Mouse (Mus musculus) T-helper 17 cell (primary cell): ENCODE results near the gene Apba2.

Experiments
- in situ Hi-C, 2 experiments: fragments of 300-600 bp; cut with MboI, MseI; formaldehyde crosslinking; loops; 1 replicate in 1 of 2; 2 replicates in 1 of 2; pipeline ENCODE4 v1.15.1; 2025; ENCODE audit warnings: high pct_unique_total_duplicates in 2 of 2

Gene Apba2

DNA sequence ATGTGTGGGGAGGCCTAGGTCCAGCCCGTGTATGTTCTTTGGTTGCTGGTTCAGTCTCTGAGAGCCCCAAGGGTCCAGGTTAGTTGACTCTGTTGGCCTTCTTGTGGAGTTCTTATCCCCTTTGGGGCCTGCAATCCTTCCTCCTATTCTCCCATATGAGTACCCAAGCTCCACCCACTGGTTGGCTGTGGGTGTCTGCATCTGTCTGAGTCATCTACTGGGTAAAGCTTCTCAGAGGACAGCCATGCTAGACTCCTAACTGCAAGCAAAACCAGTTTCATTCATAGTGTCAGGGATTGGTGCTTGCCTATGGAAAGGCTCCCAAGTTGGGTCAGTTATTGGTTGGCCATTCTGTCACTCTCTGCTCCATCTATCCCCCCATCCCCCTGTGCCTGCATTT, 29.8 kb downstream of the Apba2 start:
- in situ Hi-C loops = loop anchor here in 1 of 2 experiments (10.0 kb wide), 1 partner anchor 1666 kb away; no protein-coding TSS in a partner anchor

- in situ Hi-C loops = loop anchor here in 1 of 2 experiments (10.0 kb wide), 1 partner anchor 1669 kb away; no protein-coding TSS in a partner anchor
Measured at GRCm38 (mm10) chr7:64533374-64533773, 31.9 kb downstream of the Apba2 start.

- in situ Hi-C loops = loop anchor here in 1 of 2 experiments (10.0 kb wide), 1 partner anchor 1670 kb away; no protein-coding TSS in a partner anchor
Measured at GRCm38 (mm10) chr7:64535269-64535668, 33.8 kb downstream of the Apba2 start.

DNA sequence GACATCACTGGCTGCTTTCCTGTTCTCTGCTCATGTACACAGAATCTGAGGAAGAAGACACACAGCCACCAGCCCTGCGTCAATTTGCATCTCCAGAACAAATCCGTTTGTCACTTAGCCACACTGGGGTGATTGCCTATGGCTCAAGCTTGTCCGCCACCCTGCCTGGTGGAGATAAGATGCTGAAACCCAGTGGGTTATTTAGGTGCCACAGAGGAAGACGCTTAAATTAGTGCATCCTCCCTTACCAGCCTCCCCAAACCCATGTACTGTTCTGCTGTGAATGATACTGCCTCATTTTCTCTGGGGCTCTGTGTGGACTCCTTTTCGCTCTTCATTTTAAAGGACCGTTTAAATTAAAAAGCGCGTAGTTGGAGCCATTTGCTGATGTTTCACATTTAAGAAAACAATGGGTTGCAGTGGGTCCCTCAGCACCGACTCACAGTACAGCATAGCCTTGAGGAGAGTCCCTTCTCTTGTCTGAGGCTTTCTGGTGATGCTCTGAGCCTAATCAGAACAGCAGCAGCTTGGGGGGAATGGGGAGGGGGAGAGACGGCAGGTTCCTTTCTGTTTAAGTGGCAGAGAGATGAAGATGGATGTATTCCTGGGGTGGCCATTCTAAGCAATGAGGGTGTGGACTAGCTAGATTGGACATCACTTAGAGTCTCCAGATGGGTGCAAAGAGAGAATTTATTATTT, 38.1 kb downstream of the Apba2 start:
- in situ Hi-C loops = loop anchor here in 1 of 2 experiments (10.0 kb wide), 1 partner anchor 1675 kb away; no protein-coding TSS in a partner anchor

DNA sequence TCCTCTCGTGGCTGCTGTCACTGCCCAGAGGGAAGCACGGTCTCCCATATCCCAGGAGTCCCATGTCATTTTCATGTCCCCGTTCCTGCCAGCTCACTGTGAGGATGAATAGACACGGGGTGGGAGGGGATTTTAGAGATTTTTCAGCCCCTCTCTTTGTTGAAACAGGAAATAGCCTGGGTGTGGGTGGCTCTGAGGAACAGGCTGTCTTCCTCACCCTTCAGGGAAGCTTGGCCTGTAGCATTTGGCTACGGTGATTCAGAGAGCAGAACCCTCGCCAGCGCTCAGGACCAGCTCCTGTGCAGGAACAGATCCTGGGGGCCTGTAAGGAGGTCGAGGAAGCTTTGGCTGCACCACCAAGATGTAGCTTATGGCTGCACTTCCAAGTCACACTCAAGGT, 45.3 kb downstream of the Apba2 start:
- in situ Hi-C loops = no loop called here

DNA sequence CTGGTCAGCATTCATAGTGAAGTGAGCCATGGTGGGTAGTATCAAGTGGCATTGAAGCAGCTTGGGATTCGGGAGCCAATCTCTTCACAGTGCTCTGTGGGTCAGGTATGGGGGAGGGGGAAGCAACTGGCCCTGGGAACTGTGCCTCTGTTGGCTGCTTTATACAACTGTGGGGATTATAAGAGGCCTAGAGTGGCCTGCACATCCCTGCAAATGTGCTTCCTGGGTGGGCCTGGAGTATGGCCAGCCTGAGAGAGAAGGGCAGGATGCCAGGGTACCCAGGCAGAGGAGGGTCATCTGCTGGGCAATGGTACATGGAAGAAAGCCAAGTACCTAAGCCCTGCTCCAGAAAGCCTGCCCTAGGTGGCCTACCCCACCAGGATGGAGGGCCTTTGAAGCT, 49.4 kb downstream of the Apba2 start:
- in situ Hi-C loops = no loop called here

DNA sequence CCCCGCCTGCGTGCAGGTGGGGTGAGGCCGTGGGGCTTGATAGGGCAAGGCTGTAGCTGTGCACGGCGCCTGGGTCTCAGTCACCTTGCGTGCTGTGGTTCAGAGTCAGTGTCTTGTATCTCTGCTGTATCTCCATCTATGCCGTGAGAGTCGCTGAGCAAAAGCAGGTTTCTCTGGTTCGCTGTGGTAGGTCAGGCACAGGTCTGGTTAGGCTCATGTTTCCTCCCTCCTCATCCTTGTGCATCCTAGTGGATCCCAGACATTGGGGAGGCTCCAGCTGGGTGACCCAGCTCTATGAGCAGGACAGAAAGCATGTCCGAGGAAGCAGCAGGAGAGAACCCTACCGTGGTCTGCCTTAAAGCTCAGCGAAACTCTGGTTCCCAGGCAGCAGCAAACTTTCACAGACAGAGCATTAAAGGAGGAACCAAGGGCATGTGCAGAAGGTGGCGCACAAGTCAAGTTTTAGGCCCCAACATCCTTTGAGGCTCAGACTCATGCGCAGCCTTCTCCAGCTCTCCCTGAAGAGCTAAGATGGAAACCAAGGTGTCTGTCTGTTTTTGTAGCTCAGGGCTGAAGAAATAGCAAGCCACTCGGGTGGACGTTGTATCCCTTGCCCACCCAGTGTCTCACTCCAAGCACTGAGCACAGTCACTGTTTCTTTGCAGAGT, 51.2 kb downstream of the Apba2 start:
- in situ Hi-C loops = no loop called here

GRCm38 (mm10) chr7:64561711-64562498, 60.4 kb downstream of the Apba2 start:
- in situ Hi-C loops = no loop called here

DNA sequence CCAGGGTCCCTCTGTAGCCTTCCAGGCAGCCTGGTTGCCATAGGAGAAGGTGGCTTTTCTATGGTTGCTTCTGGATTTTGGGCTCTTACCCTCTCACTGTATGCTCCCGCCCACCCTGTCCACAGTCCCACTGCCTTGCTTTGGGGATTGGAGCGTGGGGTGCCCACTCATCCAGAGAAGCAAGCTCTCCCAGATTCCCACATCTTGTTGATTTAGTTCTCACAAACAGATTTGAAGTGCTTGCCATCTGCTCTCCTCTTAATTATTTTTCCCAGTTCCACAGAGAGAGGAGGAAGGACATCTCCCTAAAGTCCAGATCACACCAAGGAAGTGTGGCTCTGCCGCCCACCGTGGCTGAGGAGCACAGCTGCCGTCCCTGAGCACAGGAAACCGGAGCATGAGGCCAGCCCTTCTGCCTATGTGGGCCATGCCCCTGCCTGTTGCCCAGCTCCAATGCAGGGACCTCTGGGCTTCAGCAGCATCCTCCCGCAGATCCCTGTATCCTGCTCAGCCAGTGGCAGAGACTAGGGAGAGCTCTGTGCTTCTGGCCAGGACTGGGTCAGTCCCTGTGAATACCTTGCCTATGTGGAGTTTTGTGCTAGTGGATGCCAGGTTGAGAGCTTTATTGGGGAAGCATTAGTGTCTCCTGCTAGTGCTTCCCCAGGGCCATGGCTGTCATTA, 63.5 kb downstream of the Apba2 start:
- in situ Hi-C loops = no loop called here

- in situ Hi-C loops = no loop called here
Measured at GRCm38 (mm10) chr7:64566371-64567243, 65.1 kb downstream of the Apba2 start.

GRCm38 (mm10) chr7:64568722-64569121, 67.2 kb downstream of the Apba2 start:
- in situ Hi-C loops = no loop called here

- in situ Hi-C loops = no loop called here
Measured at GRCm38 (mm10) chr7:64569676-64570075, 68.2 kb downstream of the Apba2 start.

DNA sequence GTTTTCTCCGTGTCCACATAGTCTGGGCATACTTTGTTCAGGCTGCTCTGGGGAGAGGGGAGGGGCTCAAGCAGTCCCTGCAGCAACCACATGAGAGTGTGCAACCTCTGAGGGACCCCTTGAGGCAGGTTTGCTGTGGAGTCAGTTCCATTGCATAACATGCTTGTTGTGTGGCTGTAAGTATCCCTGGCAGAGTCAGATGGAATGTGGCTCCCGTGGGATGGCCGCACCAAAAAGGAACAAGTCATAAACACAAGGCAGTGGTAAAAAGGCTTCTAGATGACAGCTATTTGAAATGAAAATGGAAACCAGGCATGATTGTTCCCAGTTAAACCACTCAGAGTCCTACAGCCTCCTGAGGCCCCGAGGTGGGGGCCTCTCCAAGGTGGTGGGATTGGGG, 69.4 kb downstream of the Apba2 start:
- in situ Hi-C loops = no loop called here

- in situ Hi-C loops = no loop called here
Measured at GRCm38 (mm10) chr7:64574144-64574543, 72.6 kb downstream of the Apba2 start.

DNA sequence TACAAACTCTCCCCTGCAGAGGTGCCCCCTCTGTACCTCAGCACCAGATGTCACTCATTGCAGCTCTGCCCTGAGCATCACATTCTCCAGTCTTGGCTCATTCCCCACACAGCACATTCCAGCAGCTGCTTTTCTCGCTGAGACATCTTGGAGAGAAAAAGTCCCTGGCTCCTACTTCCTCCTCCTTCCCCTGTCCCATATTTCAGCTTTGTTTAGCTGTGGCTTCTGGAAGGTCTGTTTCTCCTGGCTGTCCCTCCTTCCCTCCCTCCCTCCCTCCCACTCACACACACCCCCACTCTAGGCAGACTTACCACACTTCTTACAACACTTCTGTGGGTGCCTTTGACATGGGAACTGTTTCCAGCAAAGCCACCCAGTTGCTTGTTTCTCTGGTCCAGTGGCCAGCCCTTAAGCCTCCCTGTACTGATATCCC, 75.0 kb downstream of the Apba2 start:
- in situ Hi-C loops = no loop called here

GRCm38 (mm10) chr7:64578176-64578575, 76.7 kb downstream of the Apba2 start:
- in situ Hi-C loops = no loop called here

DNA sequence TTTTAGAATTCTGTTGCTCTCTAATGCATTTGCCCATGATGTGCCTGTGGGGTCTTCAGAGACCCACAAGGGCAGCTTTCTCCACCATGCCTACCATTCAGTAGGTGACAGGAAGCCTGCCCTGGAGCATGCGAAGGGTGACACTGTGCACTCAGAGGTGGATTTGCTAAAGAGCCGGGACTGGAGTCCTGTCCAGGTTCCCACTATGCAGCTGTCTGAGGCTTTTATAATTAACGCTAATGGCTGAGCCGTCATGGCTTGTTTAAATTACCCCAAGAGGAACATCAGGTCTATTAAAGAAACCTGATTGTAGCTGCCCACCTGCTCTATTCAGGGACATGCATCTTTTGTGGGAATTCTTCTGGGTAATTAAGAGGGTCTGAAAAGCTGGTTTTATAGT, 78.4 kb downstream of the Apba2 start:
- in situ Hi-C loops = no loop called here

- in situ Hi-C loops = no loop called here
Measured at GRCm38 (mm10) chr7:64580293-64580692, 78.8 kb downstream of the Apba2 start.

- in situ Hi-C loops = no loop called here
Measured at GRCm38 (mm10) chr7:64582358-64582757, 80.9 kb downstream of the Apba2 start.

- in situ Hi-C loops = no loop called here
Measured at GRCm38 (mm10) chr7:64583670-64584121, 82.2 kb downstream of the Apba2 start.
